16 mouse cellular contexts compared by ENCODE assay signal in the genomic region with DNA sequence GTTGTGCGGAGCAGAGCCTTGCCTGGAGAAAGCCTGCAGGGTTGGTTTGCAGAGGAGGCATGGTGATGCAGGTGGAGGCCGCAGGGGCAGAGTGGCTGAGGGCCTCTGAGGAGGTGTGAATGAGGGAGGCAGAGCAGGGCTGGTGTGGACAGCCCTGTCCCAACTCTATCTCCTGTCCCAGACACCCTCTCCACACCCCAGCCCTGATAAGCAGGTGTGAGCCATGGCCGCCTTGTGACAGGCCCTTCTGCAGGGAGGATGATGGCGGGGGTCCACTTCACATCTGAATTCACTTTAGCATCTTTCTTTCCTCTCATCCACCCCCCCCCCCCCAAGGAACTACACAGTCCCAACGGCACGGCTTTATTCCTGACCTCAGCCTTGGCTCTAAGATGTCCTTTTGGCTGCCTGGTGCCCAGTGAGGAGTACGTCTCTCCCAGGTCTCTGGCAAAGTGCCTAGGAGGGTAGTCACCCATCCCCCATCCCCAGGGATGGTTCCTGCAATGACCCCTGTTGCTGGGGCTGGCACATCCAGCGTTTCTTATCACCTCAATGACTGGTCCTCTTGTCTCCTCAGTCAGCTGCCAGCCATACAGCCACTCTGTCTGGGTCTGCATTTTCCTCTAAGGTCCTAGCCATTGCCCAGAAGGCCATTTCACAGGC. TPM values are rescaled to one million over a fixed set of nuclear protein-coding genes. Genes with fewer than 3 reads are reported as not detected.
DNase-seq lines count a peak whose midpoint lies in the region; ATAC-seq and TF ChIP-seq lines count a peak whose summit lies in the region.
"Had no signal": no experiment of that assay in that cellular context is flagged by ENCODE, and none has a peak within 500 bp of the region (broad histone marks: within the 10 kb centered on the region; RNA-seq: fewer than 3 reads in every experiment).

No protein-coding gene starts in this region.

- peak overlapping the region; percentile 82 for H3K27ac ChIP-seq in heart, postnatal 0 days (ENCODE audit: low read depth)
- H3K27ac ChIP-seq in liver, postnatal 0 days (ENCODE audit: low read depth): no peak overlapping the region
- H3K27ac ChIP-seq: neural tube, embryonic 13.5 days had no signal

- no peaks in the 10 kb centered on the region for H3K9me3 ChIP-seq in heart, postnatal 0 days (replicated peaks; ENCODE audit: control insufficient read depth, low read length)
- H3K9me3 ChIP-seq in liver, postnatal 0 days (ENCODE audit: low read length): no peaks in the 10 kb centered on the region
- H3K9me3 ChIP-seq: neural tube, embryonic 13.5 days had no signal

- intact Hi-C loops in left cerebral cortex, postnatal 25 days (cut with DNase I): no loop called here

- H3K4me2 ChIP-seq in heart, postnatal 0 days (ENCODE audit: low read depth, low read length): no peak overlapping the region
- peak overlapping the region; percentile 22; the same call in 1 of the 2 replicates for H3K4me2 ChIP-seq in liver, postnatal 0 days (ENCODE audit: low read depth, low read length)
- H3K4me2 ChIP-seq: neural tube, embryonic 13.5 days had no signal

- no peak for TF ChIP-seq CTCF in heart, postnatal 0 days (IDR thresholded peaks at IDR 0.05; ENCODE audit: low read depth)
- no peak for TF ChIP-seq CTCF in liver, postnatal 0 days (IDR thresholded peaks at IDR 0.05; ENCODE audit: low read depth)

- DNase-seq in MN1 (ENCODE audit: low spot score): peak; percentile 27
- peak; percentile 91 for DNase-seq in heart, postnatal 0 days (ENCODE audit: low spot score)
- no peak for DNase-seq in liver, postnatal 0 days
- no peak for DNase-seq in left cerebral cortex, postnatal 25 days (ENCODE audit: low spot score in 2 of 2)
- DNase-seq in embryo, embryonic 10.5 days (ENCODE audit: low spot score): no peak
- DNase-seq in urinary bladder, postnatal 4 days (ENCODE audit: low spot score in 2 of 2): no peak
- DNase-seq in neural tube, embryonic 10.5 days (ENCODE audit: extremely low spot score, low spot score): no peak
- DNase-seq: adrenal gland, adult 8-10 months; cerebellum, adult 11 months; kidney, adult 18-20 months; right cerebral cortex, postnatal 14 days had no signal

- H3K36me3 ChIP-seq in heart, postnatal 0 days (replicated peaks; ENCODE audit: control insufficient read depth, insufficient read depth, low read length): no peaks in the 10 kb centered on the region
- 0 out of 2 replicates have a peak, but pooled peaks cover 4% of the 10 kb centered on the region for H3K36me3 ChIP-seq in liver, postnatal 0 days (replicated peaks; ENCODE audit: insufficient read depth, low read length)

- peak; percentile 98 for TF ChIP-seq EP300 in heart, postnatal 0 days (IDR thresholded peaks at IDR 0.05; ENCODE audit: low read depth)
- peak; percentile 63 for TF ChIP-seq EP300 in liver, postnatal 0 days (IDR thresholded peaks at IDR 0.05; ENCODE audit: low read depth)

- WGBS in heart, postnatal 0 days: 33% methylated on average over 8 of the region's 8 CpGs
- WGBS in liver, postnatal 0 days (ENCODE audit: insufficient replicate concordance): 60% methylated on average over 8 of the region's 8 CpGs

- no peak overlapping the region for H3K9ac ChIP-seq in heart, postnatal 0 days (replicated peaks; ENCODE audit: low read depth, low read length)
- H3K9ac ChIP-seq in liver, postnatal 0 days (replicated peaks): no peak overlapping the region
- H3K9ac ChIP-seq: neural tube, embryonic 13.5 days had no signal

- peaks cover 57% of the 10 kb centered on the region for H3K4me1 ChIP-seq in heart, postnatal 0 days (ENCODE audit: control insufficient read depth, insufficient read depth)
- peaks cover 7% of the 10 kb centered on the region for H3K4me1 ChIP-seq in liver, postnatal 0 days (ENCODE audit: insufficient read depth)
- H3K4me1 ChIP-seq: neural tube, embryonic 13.5 days had no signal

- no peaks in the 10 kb centered on the region for H3K27me3 ChIP-seq in heart, postnatal 0 days (ENCODE audit: control insufficient read depth, insufficient read depth, low read length)
- H3K27me3 ChIP-seq in liver, postnatal 0 days (ENCODE audit: insufficient read depth, low read length): no peaks in the 10 kb centered on the region
- H3K27me3 ChIP-seq: neural tube, embryonic 13.5 days; Patski had no signal

- peak; percentile 92 for ATAC-seq in erythroid progenitor cell, adult 5-6 weeks (replicated peaks; ENCODE audit: low FRiP score, poor library complexity, severe bottlenecking)
- peak; percentile 94 for ATAC-seq in heart, postnatal 0 days (ENCODE audit: insufficient read depth, low read depth)
- peak; percentile 92 for ATAC-seq in liver, postnatal 0 days
- ATAC-seq: CD4-positive, CD25-positive, alpha-beta regulatory T cell, adult 4 months; forebrain, embryonic 16.5 days; Patski had no signal

- H3K4me3 ChIP-seq in heart, postnatal 0 days (ENCODE audit: low read depth, low read length): no peak overlapping the region
- H3K4me3 ChIP-seq in liver, postnatal 0 days (ENCODE audit: low read depth, low read length): no peak overlapping the region
- H3K4me3 ChIP-seq: neural tube, embryonic 13.5 days had no signal

RNA-seq across cellular contexts. Expression of a gene that starts 25.1 kb away (rescaled TPM):
- total RNA-seq in erythroid progenitor cell, adult 5-6 weeks (2015; ENCODE audit: low replicate concordance): 1.7 and 5.8 TPM in 2 replicates
- total RNA-seq in erythroid progenitor cell, adult 5-6 weeks (2017; ENCODE audit: low replicate concordance): 3.1 and 4.5 TPM in 2 replicates
- total RNA-seq in heart, postnatal 0 days (2014; rRNA removed; ENCODE audit: low replicate concordance): 1.4 and 3.0 TPM in 2 replicates
- polyA plus RNA-seq in heart, postnatal 0 days (2015; fragmentation: Nextera tagmentation; extraction: Ambion mirVana): 4.2 and 4.8 TPM in 2 replicates
- 3.0 and 3.8 TPM in 2 replicates for polyA plus RNA-seq in liver, postnatal 0 days (2015; fragmentation: Nextera tagmentation; extraction: Ambion mirVana)
- 10 to 100 TPM; 24.7 to 25.6 TPM for total RNA-seq in left cerebral cortex, postnatal 25 days (2021)

Comparison
In these comparisons a context has a peak if more than half of its experiments do, and no peak if none do; other contexts are left out.
1. DNase-seq: peak in MN1 (single experiment) and heart, postnatal 0 days (single experiment); none in liver, postnatal 0 days (single experiment), left cerebral cortex, postnatal 25 days (0 of 2), embryo, embryonic 10.5 days (single experiment), urinary bladder, postnatal 4 days (0 of 2) and neural tube, embryonic 10.5 days (single experiment).
2. Peak in every context shown above with its lines, with median percentiles within 50 percentile points of each other: ATAC-seq.